Mouse (Mus musculus) embryonic facial prominence, embryonic 14.5 days (tissue): ENCODE measurements around the gene Rnasel. TPM values are rescaled to one million over a fixed set of nuclear protein-coding genes. Genes with fewer than 3 reads are reported as not detected.

ENCODE experiments used
- ATAC-seq: fragments of 200-750 bp; cut with Nextera tagmentation; 2 replicates; pipeline ENCODE4 v1.8.0; 2017; ENCODE audit warnings: low read depth, moderate number of reproducible peaks, moderate TSS enrichment
- DNase-seq: peaks from one replicate; pipeline ENCODE4 v3.0.0-alpha.2; 2015; ENCODE audit warnings: low spot score
- H3K27ac ChIP-seq: fragments of 300-500 bp; sonication (generic); replicated peaks from 2 replicates; pipeline ENCODE4 v1.5.1; 2014; ENCODE audit warnings: low read depth, mild to moderate bottlenecking, low read length, moderate library complexity
- H3K27me3 ChIP-seq: fragments of 300-500 bp; sonication (generic); replicated peaks from 2 replicates; pipeline ENCODE4 v1.6.1; 2014; ENCODE audit warnings: low read length; ENCODE audit not compliant: control insufficient read depth, insufficient read depth
- H3K36me3 ChIP-seq: fragments of 300-500 bp; sonication (generic); 2 replicates; pipeline ENCODE4 v1.6.1; 2014; ENCODE audit warnings: low read length, mixed read lengths; ENCODE audit not compliant: control insufficient read depth, insufficient read depth
- H3K4me1 ChIP-seq: fragments of 300-500 bp; sonication (generic); 2 replicates; pipeline ENCODE4 v1.6.1; 2014; ENCODE audit warnings: antibody characterized with exemption, low read length; ENCODE audit not compliant: control insufficient read depth, insufficient read depth
- H3K4me2 ChIP-seq: fragments of 300-500 bp; sonication (generic); 2 replicates; pipeline ENCODE4 v1.6.1; 2014; ENCODE audit warnings: low read depth, mild to moderate bottlenecking, low read length, moderate library complexity, mixed read lengths
- H3K4me3 ChIP-seq: fragments of 300-500 bp; sonication (generic); 2 replicates; pipeline ENCODE4 v1.5.1; 2014; ENCODE audit warnings: low read depth, mild to moderate bottlenecking, low read length
- H3K9ac ChIP-seq: fragments of 300-500 bp; sonication (generic); 2 replicates; pipeline ENCODE4 v1.6.1; 2014; ENCODE audit warnings: low read depth, mild to moderate bottlenecking, low read length, moderate library complexity, mixed read lengths
- H3K9me3 ChIP-seq: fragments of 300-500 bp; sonication (generic); 2 replicates; pipeline ENCODE4 v1.6.1; 2016; ENCODE audit warnings: low read length; ENCODE audit not compliant: control insufficient read depth
- WGBS: fragments of 180-500 bp; shearing (Covaris S2); extraction: QIAGEN DNeasy Blood & Tissue Kit; methylation state at CpG from one replicate; pipeline ENCODE4 v1.1.7; 2014; 5-methylcytosine and 5-hydroxymethylcytosine counted together
- polyA plus RNA-seq: library from polyadenylated mRNA; unstranded; fragments of >200 nt; fragmentation: Nextera tagmentation; extraction: Ambion mirVana; gene quantifications from 2 replicates; pipeline ENCODE4 v1.2.1, GENCODE M21; 2014

Gene Rnasel
- polyA plus RNA-seq, 1 experiment from 2014 or later: 13.1 TPM

DNA sequence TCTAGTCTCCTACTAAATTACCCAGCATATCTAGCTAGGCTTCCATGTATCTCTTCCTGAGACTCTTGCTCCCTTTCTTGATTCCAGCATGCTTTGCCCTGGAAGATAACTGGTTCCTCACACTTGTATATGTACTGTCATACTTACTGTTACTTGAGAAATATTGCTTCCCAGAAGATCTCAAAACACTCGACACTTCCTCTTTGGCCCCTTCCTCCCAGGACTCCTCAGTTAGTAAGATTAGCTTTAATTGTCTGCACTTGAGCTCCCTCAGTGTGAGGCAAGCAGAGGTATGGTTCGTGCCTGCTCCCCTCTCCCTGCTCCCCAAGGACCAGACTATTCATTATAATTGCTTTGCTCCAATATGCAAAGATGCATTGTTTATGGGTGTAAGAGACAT, 41.5 kb downstream of the Rnasel start:
- H3K27ac ChIP-seq: no peak overlapping the region
- H3K4me2 ChIP-seq: no peak overlapping the region
- H3K36me3 ChIP-seq: no peaks in the 10 kb centered on the region
- ATAC-seq (no peak), DNase-seq (no peak)
- H3K27me3 ChIP-seq: no peaks in the 10 kb centered on the region
- 38% methylated on average over 2 of the region's 2 CpGs for WGBS
- H3K9ac ChIP-seq: no peak overlapping the region
- H3K4me1 ChIP-seq: no peaks in the 10 kb centered on the region
- H3K9me3 ChIP-seq: no peaks in the 10 kb centered on the region
- H3K4me3 ChIP-seq: no peak overlapping the region

DNA sequence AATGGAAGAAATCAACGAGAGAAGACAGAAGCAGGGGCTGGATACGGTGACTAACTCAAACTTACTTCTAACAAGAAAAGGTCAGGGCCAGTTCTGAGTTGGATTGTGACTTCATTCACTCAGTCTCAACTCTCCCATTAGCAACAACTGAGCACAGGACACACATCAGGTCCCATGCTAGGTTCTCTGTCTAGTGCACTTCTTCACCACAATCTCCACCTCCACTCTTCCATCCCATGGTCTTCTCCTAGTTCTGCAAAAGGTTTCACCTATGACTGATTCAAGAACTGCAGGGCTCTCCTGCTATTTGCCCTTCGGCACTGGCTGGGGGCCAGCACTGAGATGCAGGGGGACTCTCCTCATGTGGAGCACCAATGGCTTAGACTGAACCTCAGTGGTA, 45.0 kb downstream of the Rnasel start:
- Histone ChIP-seq H3K27me3 (no peaks in the 10 kb centered on the region), H3K4me1 (no peaks in the 10 kb centered on the region), H3K36me3 (no peaks in the 10 kb centered on the region), H3K9me3 (no peaks in the 10 kb centered on the region), H3K4me3 (no peak overlapping the region), H3K4me2 (no peak overlapping the region), H3K27ac (no peak overlapping the region), H3K9ac (no peak overlapping the region)
- DNase-seq: no peak
- no peak for ATAC-seq
- WGBS: 86% methylated on average over 3 of the region's 3 CpGs

DNA sequence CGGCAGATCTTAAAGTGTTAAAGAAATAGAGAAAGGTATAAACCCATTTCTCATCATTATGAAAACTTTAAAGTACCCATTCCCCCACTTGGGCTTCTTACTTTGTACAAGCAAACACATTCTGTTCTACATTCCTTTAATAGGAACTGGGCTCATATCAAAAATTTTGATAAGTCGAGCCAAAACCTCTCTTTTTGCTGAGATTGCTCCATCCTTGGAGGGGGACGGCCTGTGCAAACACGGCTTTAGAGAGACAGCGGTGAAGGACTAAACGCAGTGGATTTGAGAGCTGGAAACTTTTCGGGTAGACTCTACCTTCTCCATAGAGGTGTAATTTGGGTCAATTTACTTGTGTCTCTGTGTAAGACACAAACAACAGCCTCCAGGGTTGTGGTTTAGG, 53.5 kb downstream of the Rnasel start:
- H3K27ac ChIP-seq: no peak overlapping the region
- no peaks in the 10 kb centered on the region for H3K27me3 ChIP-seq
- H3K4me3 ChIP-seq: no peak overlapping the region
- no peaks in the 10 kb centered on the region for H3K36me3 ChIP-seq
- H3K4me2 ChIP-seq: no peak overlapping the region
- DNase-seq (no peak), ATAC-seq (no peak)
- H3K9me3 ChIP-seq: no peaks in the 10 kb centered on the region
- WGBS: 82% methylated on average over 7 of the region's 7 CpGs
- H3K9ac ChIP-seq: no peak overlapping the region
- H3K4me1 ChIP-seq: no peaks in the 10 kb centered on the region

DNA sequence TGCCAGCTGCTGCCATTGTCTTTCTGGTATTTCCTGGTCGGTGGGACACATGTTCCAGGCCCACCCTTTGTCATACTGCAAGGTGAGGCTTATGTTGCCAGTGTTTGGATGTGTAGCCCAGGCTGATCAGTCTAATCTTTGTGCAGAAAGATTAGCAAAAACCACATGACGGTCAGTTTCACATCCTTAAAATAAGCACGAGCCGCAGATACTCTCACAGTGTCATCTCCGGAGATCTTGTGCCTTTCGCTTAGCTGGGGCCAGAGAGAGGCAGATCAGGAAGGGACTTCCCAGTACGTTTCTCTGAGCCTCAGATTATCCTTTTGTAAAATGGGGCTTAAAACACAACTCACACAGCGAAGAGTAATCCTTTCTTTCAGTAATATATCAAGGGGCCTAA, 54.3 kb downstream of the Rnasel start:
- Histone ChIP-seq H3K36me3 (no peaks in the 10 kb centered on the region), H3K27me3 (no peaks in the 10 kb centered on the region), H3K4me1 (no peaks in the 10 kb centered on the region), H3K4me2 (no peak overlapping the region), H3K9ac (no peak overlapping the region), H3K9me3 (no peaks in the 10 kb centered on the region), H3K4me3 (no peak overlapping the region), H3K27ac (no peak overlapping the region)
- DNase-seq (no peak), ATAC-seq (no peak)
- WGBS: 73% methylated on average over 8 of the region's 8 CpGs

DNA sequence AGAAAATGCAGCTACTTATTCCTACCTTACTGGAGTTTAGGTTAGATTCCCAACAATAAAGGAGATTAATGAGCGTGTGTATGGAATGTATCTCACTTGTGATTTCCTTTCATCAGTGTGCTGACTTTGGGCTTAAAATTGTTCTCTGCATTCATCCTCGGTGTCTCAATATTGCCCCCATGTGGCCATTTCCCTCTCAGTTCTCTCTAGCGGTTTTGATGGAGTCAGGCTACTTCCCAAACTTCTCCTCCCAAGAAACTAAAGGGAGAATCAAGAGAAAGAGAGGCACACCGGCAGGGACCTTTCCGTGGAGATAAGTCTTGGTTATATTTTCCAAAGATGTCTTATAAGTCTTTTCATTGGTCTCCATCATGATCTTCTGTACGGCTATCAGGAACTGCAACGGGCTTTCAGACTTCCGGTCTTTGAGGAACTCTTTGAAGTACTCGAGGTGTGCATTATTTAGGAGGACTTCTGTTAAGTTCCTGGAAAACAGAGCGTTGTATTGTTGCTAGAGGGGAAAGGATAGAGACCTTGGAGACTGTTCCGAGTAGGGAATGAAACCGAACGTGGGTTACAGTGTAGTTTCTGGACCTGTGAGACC, 58.3 kb downstream of the Rnasel start:
- Histone ChIP-seq H3K27ac (no peak overlapping the region), H3K9ac (no peak overlapping the region), H3K4me2 (no peak overlapping the region), H3K9me3 (no peaks in the 10 kb centered on the region), H3K27me3 (no peaks in the 10 kb centered on the region), H3K36me3 (no peaks in the 10 kb centered on the region), H3K4me1 (no peaks in the 10 kb centered on the region), H3K4me3 (no peak overlapping the region)
- ATAC-seq: no peak
- DNase-seq: peak; percentile 67
- WGBS: 51% methylated on average over 13 of the region's 13 CpGs

Other genes starting within 250 kb of the Rnasel start
- gene Npl, start 199.4 kb upstream of the Rnasel start, polyA plus RNA-seq: 14.9 and 15.4 TPM in 2 replicates
- gene Rgs8, start 96.4 kb upstream of the Rnasel start, polyA plus RNA-seq: 1.3 and 1.4 TPM in 2 replicates
- 7.6 and 9.3 TPM in 2 replicates for gene Rgs16, start 9.1 kb upstream of the Rnasel start, polyA plus RNA-seq
- gene Rgsl1, start 94.7 kb downstream of the Rnasel start, polyA plus RNA-seq: 0.14 and 0.26 TPM in 2 replicates
- gene Teddm1b, start 124.9 kb downstream of the Rnasel start, polyA plus RNA-seq: 0.18 and 0.19 TPM in 2 replicates
- not detected in 2 replicates for gene Teddm1a, start 142.3 kb downstream of the Rnasel start, polyA plus RNA-seq
- 97.5 and 104 TPM in 2 replicates for gene Glul, start 150.5 kb downstream of the Rnasel start, polyA plus RNA-seq
- 0.77 and 0.97 TPM in 2 replicates for gene Teddm2, start 150.8 kb downstream of the Rnasel start, polyA plus RNA-seq